Mouse (Mus musculus): ENCODE data around the gene B230118H07Rik. TPM values are rescaled to one million over a fixed set of nuclear protein-coding genes. Genes with fewer than 3 reads are reported as not detected.
"Not testable (repeated sequence)": the region's sequence is repeated elsewhere in the genome, so short reads cannot be mapped to it uniquely, and the experiment has no call there.

B230118H07Rik gene
- polyA plus RNA-seq, 1 experiment from 2014 or later = 67.0 TPM

DNA sequence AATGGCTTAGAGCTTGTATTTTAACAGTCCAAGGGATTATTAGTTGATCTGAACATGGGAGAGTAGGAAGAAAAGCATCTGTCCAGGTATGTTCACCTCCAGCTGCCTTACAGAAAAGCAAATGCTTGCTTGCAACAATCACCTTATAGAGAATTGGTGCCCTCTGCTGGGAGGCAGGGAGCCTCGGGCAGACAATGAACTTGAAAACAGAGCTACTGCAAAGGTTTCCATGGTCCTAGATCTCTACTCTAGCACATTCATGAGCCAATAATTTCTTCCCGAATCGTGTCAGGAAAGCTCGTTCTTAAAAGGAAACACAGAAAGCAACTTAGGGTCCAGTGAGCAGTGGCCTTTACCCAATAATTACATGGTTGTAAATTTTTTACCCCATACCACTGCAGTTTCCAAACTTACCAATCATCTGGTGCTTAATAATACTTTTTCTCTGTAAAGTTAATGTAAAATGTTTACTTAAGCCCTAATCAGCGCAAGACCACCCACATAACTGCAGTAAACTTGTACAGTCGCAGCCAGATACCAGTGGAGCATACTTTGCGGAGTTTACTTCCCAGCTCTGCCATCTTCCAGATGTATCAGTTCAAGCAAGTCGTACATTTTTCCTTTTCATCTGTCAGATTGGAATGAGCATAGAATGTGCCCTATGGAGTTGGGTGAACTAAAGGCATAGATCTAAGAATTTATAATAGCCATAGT, 105.5 kb downstream of the B230118H07Rik start:
- Histone ChIP-seq H3K4me3 (ENCODE audit: control insufficient read depth in 1 of 2, insufficient read depth in 1 of 2, low read depth in 1 of 2, low read length in 2 of 2) (no peak overlapping the region), H3K27me3 (ENCODE audit: control insufficient read depth, insufficient read depth, low read length) (no peaks in the 10 kb centered on the region), H3K9me3 (ENCODE audit: control insufficient read depth, low read length) (no peaks in the 10 kb centered on the region), H3K36me3 (ENCODE audit: control insufficient read depth, insufficient read depth, low read length) (no peaks in the 10 kb centered on the region), H3K9ac (ENCODE audit: low read length) (no peak overlapping the region), H3K4me2 (ENCODE audit: low read length) (no peak overlapping the region), H3K27ac (replicated peaks in 1 of 2; ENCODE audit: control insufficient read depth in 1 of 2, insufficient read depth in 1 of 2, low read depth in 2 of 2, low read length in 2 of 2) (no peak overlapping the region), H3K4me1 (ENCODE audit: control insufficient read depth in 2 of 2, insufficient read depth in 2 of 2, low read length in 2 of 2) (no peaks in the 10 kb centered on the region)
- no peak for ATAC-seq (ENCODE audit: insufficient number of reproducible peaks, insufficient read depth, low FRiP score, low read depth)
- WGBS = 62% methylated on average over 8 of the region's 8 CpGs

DNA sequence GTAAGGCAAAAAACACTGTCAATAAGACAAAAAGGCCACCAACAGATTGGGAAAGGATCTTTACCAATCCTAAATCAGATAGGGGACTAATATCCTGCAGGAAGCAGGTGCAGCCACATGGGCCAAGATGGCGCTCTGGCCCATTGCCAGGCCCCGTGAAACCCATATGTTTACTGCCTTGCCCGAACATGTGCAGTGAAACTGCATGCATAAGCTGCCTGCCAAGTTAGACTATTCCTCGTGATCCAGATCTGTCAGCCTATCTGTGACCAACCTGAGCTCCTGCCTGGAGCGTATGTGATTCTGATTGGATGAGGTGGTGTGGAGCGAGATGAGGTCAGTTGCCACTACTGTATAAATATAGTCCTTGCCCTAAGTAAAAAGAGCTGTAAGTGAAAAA, 112.4 kb downstream of the B230118H07Rik start:
- not testable (repeated sequence) for H3K4me3 ChIP-seq (ENCODE audit: control insufficient read depth in 1 of 2, insufficient read depth in 1 of 2, low read depth in 1 of 2, low read length in 2 of 2); ATAC-seq (ENCODE audit: insufficient number of reproducible peaks, insufficient read depth, low FRiP score, low read depth); H3K9me3 ChIP-seq (ENCODE audit: control insufficient read depth, low read length); H3K9ac ChIP-seq (ENCODE audit: low read length); H3K4me2 ChIP-seq (ENCODE audit: low read length); H3K27me3 ChIP-seq (ENCODE audit: control insufficient read depth, insufficient read depth, low read length); H3K27ac ChIP-seq (replicated peaks in 1 of 2; ENCODE audit: control insufficient read depth in 1 of 2, insufficient read depth in 1 of 2, low read depth in 2 of 2, low read length in 2 of 2); H3K36me3 ChIP-seq (ENCODE audit: control insufficient read depth, insufficient read depth, low read length); H3K4me1 ChIP-seq (ENCODE audit: control insufficient read depth in 2 of 2, insufficient read depth in 2 of 2, low read length in 2 of 2)
- 82% methylated on average over 6 of the region's 6 CpGs for WGBS

DNA sequence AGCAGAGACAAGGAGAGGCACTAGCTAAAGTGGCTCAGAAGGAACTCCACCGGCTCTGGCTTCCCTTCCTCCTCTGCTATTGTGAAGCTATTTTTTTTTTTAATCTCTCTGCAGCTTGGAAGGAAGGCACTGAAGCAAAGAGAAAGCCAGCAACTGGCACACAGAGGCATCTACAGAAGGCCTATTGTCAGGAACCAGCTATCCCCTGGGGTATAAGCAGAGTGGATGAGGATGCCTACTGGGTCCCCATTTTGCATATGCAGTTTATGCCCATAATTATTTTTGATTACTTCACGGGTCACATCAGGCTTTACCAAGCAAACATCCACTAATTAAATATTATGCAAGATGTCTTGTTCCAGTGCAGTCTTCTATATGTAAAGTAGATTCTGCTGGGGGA, 115.6 kb downstream of the B230118H07Rik start:
- no peak overlapping the region for H3K27ac ChIP-seq (replicated peaks in 1 of 2; ENCODE audit: control insufficient read depth in 1 of 2, insufficient read depth in 1 of 2, low read depth in 2 of 2, low read length in 2 of 2)
- no peaks in the 10 kb centered on the region for H3K27me3 ChIP-seq (ENCODE audit: control insufficient read depth, insufficient read depth, low read length)
- 52% methylated on average over 2 of the region's 2 CpGs for WGBS
- no peak for ATAC-seq (ENCODE audit: insufficient number of reproducible peaks, insufficient read depth, low FRiP score, low read depth)
- H3K9me3 ChIP-seq (ENCODE audit: control insufficient read depth, low read length) = no peaks in the 10 kb centered on the region
- no peak overlapping the region for H3K4me2 ChIP-seq (ENCODE audit: low read length)
- H3K36me3 ChIP-seq (ENCODE audit: control insufficient read depth, insufficient read depth, low read length) = no peaks in the 10 kb centered on the region
- H3K9ac ChIP-seq (ENCODE audit: low read length) = no peak overlapping the region
- no peaks in the 10 kb centered on the region for H3K4me1 ChIP-seq (ENCODE audit: control insufficient read depth in 2 of 2, insufficient read depth in 2 of 2, low read length in 2 of 2)
- no peak overlapping the region for H3K4me3 ChIP-seq (ENCODE audit: control insufficient read depth in 1 of 2, insufficient read depth in 1 of 2, low read depth in 1 of 2, low read length in 2 of 2)

DNA sequence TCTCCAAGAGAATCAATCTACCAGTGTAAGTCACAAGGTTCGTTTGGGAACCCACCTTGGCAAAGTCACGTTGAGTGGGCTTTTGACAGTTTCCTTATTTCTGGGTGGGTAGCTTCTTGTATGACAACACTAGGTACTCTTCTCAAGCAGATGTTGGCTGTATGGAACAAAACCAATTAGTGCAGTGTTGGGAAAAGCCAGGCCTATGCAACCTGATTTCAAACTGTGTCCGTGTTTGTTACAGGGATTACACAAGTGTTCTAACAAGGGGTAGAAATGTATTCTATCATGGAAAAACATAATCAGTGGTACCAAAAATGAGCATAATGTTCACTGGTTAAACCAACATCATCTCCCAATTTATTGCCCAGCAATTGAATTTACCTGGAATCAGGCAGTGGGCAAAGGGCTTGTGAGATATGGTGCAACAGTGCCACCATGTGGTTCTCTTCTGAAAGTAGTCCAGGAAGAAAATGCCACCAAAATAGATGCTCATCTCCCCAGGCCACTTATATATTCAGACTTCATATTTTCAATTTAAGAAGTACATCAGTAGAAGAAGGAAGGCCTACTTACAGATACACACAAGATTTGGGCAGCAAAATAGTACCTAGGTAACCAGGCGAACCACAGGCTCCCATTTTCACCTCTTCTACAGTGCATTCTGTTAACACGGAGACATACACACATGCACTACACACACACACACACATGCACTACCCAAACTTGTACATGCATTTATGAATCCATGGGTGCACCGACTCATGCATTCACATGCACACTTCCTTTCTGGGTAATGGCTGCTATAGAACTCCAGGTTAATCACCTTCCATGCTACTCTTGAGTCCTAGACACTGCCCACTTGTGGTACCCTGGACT, 123.6 kb downstream of the B230118H07Rik start:
- Histone ChIP-seq H3K4me2 (ENCODE audit: low read length) (no peak overlapping the region), H3K27ac (replicated peaks in 1 of 2; ENCODE audit: control insufficient read depth in 1 of 2, insufficient read depth in 1 of 2, low read depth in 2 of 2, low read length in 2 of 2) (no peak overlapping the region), H3K9ac (ENCODE audit: low read length) (no peak overlapping the region), H3K4me1 (ENCODE audit: control insufficient read depth in 2 of 2, insufficient read depth in 2 of 2, low read length in 2 of 2) (no peaks in the 10 kb centered on the region), H3K27me3 (ENCODE audit: control insufficient read depth, insufficient read depth, low read length) (no peaks in the 10 kb centered on the region), H3K4me3 (ENCODE audit: control insufficient read depth in 1 of 2, insufficient read depth in 1 of 2, low read depth in 1 of 2, low read length in 2 of 2) (no peak overlapping the region), H3K9me3 (ENCODE audit: control insufficient read depth, low read length) (no peaks in the 10 kb centered on the region), H3K36me3 (ENCODE audit: control insufficient read depth, insufficient read depth, low read length) (no peaks in the 10 kb centered on the region)
- 65% methylated on average over 6 of the region's 6 CpGs for WGBS
- no peak for ATAC-seq (ENCODE audit: insufficient number of reproducible peaks, insufficient read depth, low FRiP score, low read depth)

DNA sequence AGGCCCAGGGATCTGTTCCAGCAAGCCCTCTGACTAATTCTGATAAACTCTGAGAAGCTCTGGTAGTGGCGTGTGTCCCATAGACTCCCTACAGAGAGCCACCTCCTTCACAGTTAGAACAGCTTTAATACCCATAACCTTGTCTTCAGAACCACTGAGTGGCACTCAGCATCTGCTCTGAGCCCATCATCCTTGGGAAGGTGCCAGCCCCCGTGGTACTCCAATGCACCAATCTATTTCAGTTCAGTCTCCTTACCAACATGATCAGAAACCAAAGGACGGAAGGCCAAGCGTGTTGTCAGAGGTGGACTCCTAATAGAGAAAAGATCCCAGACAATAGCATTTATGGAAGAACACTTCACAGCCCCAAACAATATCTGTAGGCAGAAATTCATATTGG, 124.2 kb downstream of the B230118H07Rik start:
- Histone ChIP-seq H3K9ac (ENCODE audit: low read length) (no peak overlapping the region), H3K27ac (replicated peaks in 1 of 2; ENCODE audit: control insufficient read depth in 1 of 2, insufficient read depth in 1 of 2, low read depth in 2 of 2, low read length in 2 of 2) (no peak overlapping the region), H3K27me3 (ENCODE audit: control insufficient read depth, insufficient read depth, low read length) (no peaks in the 10 kb centered on the region), H3K9me3 (ENCODE audit: control insufficient read depth, low read length) (no peaks in the 10 kb centered on the region), H3K36me3 (ENCODE audit: control insufficient read depth, insufficient read depth, low read length) (no peaks in the 10 kb centered on the region), H3K4me1 (ENCODE audit: control insufficient read depth in 2 of 2, insufficient read depth in 2 of 2, low read length in 2 of 2) (no peaks in the 10 kb centered on the region), H3K4me2 (ENCODE audit: low read length) (no peak overlapping the region), H3K4me3 (ENCODE audit: control insufficient read depth in 1 of 2, insufficient read depth in 1 of 2, low read depth in 1 of 2, low read length in 2 of 2) (no peak overlapping the region)
- 74% methylated on average over 4 of the region's 4 CpGs for WGBS
- ATAC-seq (ENCODE audit: insufficient number of reproducible peaks, insufficient read depth, low FRiP score, low read depth) = no peak

DNA sequence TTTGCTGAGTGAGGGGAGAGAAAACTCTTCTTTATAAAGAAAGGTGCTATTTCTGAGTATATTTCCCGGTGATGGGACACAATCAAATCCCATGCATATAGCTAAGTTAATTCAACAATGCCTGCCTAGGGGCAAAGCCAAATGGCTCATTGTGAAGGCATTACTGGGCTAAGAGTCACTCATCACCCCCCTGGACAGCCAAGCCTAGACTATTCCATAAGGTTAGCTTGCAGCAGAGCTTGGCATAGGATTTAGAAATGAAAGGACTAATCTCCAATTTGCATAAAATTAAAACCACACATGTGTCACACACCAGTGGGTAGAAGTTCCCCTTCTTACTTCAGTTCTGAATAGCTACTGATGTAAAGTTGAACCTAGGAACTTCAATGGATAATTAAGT, 128.8 kb downstream of the B230118H07Rik start:
- 63% methylated on average over 1 of the region's 1 CpGs for WGBS
- Histone ChIP-seq H3K9me3 (ENCODE audit: control insufficient read depth, low read length) (no peaks in the 10 kb centered on the region), H3K27me3 (ENCODE audit: control insufficient read depth, insufficient read depth, low read length) (no peaks in the 10 kb centered on the region), H3K36me3 (ENCODE audit: control insufficient read depth, insufficient read depth, low read length) (no peaks in the 10 kb centered on the region), H3K4me2 (ENCODE audit: low read length) (no peak overlapping the region), H3K27ac (replicated peaks in 1 of 2; ENCODE audit: control insufficient read depth in 1 of 2, insufficient read depth in 1 of 2, low read depth in 2 of 2, low read length in 2 of 2) (no peak overlapping the region), H3K9ac (ENCODE audit: low read length) (no peak overlapping the region), H3K4me1 (ENCODE audit: control insufficient read depth in 2 of 2, insufficient read depth in 2 of 2, low read length in 2 of 2) (no peaks in the 10 kb centered on the region), H3K4me3 (ENCODE audit: control insufficient read depth in 1 of 2, insufficient read depth in 1 of 2, low read depth in 1 of 2, low read length in 2 of 2) (no peak overlapping the region)
- no peak for ATAC-seq (ENCODE audit: insufficient number of reproducible peaks, insufficient read depth, low FRiP score, low read depth)

DNA sequence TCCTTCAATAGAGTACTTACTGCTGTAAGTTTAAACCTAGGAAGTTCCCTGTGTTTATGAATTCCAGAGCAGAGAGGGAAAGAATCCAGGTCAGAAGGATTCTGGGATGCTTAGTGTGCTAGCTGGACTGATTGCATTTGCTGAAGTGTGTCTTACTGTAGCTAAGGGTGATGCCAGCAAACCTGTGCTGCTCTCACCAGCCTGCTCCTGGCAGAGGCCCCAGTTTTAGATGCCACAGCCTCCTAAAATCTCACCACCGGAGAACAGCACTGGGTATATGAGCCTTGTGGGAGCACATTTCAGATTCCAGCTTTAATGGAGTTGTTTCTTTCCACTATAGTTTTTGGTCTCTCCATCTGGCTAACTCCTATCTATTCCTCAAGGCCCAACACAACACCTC, 129.4 kb downstream of the B230118H07Rik start:
- WGBS = 86% methylated on average over 1 of the region's 1 CpGs
- no peak overlapping the region for H3K27ac ChIP-seq (replicated peaks in 1 of 2; ENCODE audit: control insufficient read depth in 1 of 2, insufficient read depth in 1 of 2, low read depth in 2 of 2, low read length in 2 of 2)

More for the DNA sequence above, 129.4 kb downstream of the B230118H07Rik start:
- Histone ChIP-seq H3K4me3 (ENCODE audit: control insufficient read depth in 1 of 2, insufficient read depth in 1 of 2, low read depth in 1 of 2, low read length in 2 of 2) (no peak overlapping the region), H3K9ac (ENCODE audit: low read length) (no peak overlapping the region), H3K9me3 (ENCODE audit: control insufficient read depth, low read length) (no peaks in the 10 kb centered on the region), H3K27me3 (ENCODE audit: control insufficient read depth, insufficient read depth, low read length) (no peaks in the 10 kb centered on the region), H3K4me1 (ENCODE audit: control insufficient read depth in 2 of 2, insufficient read depth in 2 of 2, low read length in 2 of 2) (no peaks in the 10 kb centered on the region), H3K36me3 (ENCODE audit: control insufficient read depth, insufficient read depth, low read length) (no peaks in the 10 kb centered on the region), H3K4me2 (ENCODE audit: low read length) (no peak overlapping the region)
- no peak for ATAC-seq (ENCODE audit: insufficient number of reproducible peaks, insufficient read depth, low FRiP score, low read depth)
